Mouse (Mus musculus) layer of hippocampus, adult 8-10 months (tissue): ENCODE measurements around the gene Tspan32. TPM values are rescaled to one million over a fixed set of nuclear protein-coding genes. Genes with fewer than 3 reads are reported as not detected.

Source experiments
- DNase-seq, 2 experiments: peaks; one replicate each; pipeline ENCODE4 v3.0.0; 2022; ENCODE audit warnings: low spot score in 2 of 2
- total RNA-seq, 4 experiments: library from RNA; stranded (reverse); gene quantifications; 2 replicates each; pipeline ENCODE4 v1.2.4; 2022

Gene Tspan32
- total RNA-seq, 4 experiments from 2014 or later, result 0.70 to 0.75 TPM; not detected in 2

DNA sequence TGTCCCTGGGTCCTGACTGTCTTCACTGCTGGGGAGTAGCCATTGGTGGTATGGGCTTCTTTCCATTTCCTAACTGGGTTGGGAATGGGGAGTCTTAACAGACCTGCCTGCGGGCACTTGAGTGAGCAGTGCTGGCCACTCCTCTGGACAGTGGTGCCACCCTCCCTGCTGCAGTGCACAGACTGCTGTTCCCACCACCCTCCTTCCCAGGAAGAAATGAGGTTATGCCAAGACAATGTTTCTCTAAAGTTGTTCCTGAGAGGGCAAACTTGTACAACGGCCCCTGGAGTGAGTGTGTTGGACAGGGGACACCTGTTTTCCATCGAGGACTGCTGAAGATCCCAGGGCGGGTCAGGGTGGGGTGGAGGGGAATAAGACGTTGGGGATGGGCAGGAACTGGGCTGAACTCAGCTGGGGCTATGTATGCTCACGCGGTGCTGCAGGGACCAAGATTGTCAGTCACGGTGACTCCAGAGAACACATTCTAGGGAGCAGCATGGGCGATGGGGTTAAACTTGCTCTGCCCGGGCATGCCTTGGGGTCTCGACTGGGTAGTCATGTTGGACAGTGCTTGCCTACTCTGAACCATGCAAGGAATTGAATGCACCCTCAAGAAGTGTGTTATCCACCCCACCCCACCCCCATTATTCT is 49.2 kb downstream of the Tspan32 start:
- no peak for DNase-seq

DNA sequence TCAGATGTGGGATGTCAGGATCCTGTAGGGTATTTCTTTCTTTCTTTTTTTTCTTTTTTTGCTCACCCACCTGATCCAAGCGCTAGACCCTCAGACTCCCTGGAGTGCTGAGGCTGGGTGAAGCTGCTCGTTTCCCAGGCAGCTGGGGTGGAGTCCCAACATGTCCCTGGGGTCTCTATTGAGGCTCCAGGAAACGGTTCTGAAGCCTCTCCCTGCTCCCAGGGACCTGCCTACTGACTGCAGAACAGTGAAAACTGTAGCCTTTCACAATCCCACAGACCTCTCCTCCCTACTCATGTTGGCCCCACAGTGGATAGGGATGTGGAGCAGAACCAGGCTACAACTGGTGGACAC is 49.7 kb downstream of the Tspan32 start:
- DNase-seq, result no peak

DNA sequence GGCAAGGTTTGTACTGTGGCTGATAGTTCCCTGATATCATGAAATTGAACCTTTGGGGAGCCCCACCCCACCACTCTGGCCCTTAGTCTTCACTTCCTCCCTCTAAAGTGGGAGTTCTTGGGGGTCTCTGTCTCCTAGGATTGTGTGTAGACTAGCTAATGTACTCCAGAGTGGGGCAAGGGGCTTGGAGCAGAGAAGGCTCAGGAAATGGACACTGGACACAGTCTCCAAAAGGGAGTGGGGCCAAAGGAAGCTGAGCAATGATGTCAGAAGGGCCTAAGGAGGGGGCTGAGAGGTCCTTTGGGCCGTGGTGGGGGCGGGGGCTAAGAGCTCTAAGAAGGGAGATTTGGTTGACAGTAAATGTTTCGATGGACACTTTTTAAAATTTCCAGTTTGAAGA is 50.2 kb downstream of the Tspan32 start:
- DNase-seq, result no peak

GRCm38 (mm10) chr7:143055499-143056186 is 50.8 kb downstream of the Tspan32 start:
- DNase-seq, result no peak

DNA sequence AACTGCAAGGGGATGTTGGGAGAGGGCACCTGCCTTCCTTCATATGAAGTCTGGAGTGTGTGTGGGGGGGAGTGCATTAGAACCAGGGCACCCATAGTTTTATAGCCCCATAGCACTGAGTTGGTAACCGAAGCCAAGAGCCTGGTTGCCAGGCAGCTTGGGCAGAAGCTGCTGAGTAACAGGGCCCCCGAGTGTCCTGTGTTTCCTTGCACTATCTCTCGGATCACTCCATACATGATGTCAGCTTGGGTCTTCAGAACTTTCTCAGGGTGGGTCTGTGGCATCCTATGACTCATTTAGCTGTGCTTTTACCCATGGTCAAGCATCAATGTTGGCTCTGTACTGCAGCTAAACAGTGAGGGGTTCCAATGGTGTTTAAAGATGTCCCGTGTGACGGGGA is 52.2 kb downstream of the Tspan32 start:
- no peak for DNase-seq

DNA sequence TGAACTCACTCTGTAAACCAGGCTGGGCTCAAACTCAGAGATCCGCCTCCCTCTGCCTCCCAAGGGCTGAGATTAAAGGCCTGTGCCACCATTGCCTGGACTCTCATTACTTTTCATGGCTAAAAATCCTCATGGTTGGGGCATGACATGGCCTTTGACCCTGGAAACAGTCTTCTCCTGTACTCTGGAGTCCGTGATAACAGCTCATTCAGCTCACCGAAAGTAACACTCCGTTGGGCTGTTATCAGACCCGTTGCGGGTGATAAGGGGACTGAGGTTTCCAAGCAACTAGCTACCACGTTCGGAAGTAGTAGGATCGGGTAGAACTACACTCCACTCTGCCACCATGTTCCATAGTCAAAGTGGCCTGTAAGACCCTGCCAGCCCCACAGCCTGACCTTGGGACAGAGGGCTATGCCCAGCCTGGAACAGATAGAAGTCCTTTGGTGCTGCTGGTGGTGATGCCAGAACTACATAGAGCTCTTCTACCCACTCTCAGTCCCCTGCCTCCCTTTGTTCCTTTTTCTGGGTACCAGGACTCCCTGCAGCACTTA is 52.9 kb downstream of the Tspan32 start:
- no peak for DNase-seq

DNA sequence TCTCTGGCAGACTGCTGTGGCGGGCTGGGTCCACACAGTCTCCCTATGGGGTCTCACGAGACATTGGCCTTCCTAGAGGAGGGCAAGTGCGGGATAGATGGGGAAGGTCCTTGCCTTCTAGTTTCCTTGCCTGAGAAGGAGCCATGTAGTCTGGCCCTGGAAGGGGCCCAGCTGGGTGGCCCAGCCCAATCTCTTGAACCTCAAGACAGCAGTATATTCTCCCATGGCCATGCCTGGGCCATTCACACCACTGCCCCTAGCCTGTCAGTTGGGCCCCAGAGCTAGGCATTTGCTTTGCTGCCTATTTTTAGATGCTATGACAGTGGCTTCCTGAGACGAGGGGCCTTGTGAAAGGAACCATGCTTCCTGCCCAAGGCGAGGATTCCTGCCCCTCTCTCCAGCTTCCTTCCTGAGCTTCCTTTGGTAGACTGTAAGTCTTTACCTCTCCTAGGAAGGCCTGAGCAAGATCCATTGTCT is 53.4 kb downstream of the Tspan32 start:
- DNase-seq, result no peak

GRCm38 (mm10) chr7:143059202-143059870 is 54.5 kb downstream of the Tspan32 start:
- peak in 1 of 2 experiments; percentile 57 for DNase-seq

GRCm38 (mm10) chr7:143062704-143063103 is 57.9 kb downstream of the Tspan32 start:
- no peak for DNase-seq

DNA sequence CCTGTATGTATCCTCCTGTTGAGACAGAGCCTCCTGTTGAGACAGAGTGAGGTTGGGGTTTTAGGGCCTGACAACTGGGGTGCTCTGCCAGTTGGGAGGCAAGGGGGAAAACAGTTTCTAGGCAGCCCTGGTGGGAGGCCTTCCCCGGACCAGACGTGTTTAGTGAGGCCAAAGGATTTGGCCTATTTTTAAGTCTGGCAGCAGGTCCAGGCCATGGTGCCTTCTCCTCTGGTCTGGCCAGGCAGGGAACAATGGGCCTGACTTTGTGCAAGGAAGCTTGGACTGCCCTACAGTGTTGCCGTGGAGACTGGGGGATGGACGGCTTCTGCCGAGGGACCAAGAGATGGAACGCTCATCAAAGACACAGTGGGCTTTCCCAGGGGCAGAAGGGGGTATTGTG is 59.4 kb downstream of the Tspan32 start:
- peak; percentile 59 to 75 for DNase-seq

GRCm38 (mm10) chr7:143065692-143066091 is 60.8 kb downstream of the Tspan32 start:
- no peak for DNase-seq

DNA sequence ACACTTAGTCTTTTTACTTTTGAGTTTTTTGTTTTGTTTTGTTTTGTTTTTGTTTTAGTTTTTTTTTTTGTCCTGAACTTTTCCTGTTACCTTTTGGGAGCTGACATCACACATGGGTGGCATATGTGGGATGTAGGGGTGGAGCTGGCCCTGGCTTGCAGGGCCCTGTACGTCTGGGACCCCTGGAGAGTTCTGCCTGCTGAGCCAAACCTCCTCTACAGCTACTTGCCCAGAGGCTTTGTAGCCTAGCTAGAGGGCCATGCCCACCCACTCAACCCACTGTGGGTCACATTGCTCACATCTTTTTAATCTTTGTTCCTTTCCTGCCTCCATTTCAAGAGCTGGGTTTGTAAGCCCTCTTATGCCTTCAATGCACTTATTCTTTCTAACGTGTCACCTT is 62.6 kb downstream of the Tspan32 start:
- DNase-seq, result no peak

- DNase-seq, result no peak
Measured at GRCm38 (mm10) chr7:143067897-143068296, 63.1 kb downstream of the Tspan32 start.

- DNase-seq, result no peak
Measured at GRCm38 (mm10) chr7:143068316-143068881, 63.6 kb downstream of the Tspan32 start.

DNA sequence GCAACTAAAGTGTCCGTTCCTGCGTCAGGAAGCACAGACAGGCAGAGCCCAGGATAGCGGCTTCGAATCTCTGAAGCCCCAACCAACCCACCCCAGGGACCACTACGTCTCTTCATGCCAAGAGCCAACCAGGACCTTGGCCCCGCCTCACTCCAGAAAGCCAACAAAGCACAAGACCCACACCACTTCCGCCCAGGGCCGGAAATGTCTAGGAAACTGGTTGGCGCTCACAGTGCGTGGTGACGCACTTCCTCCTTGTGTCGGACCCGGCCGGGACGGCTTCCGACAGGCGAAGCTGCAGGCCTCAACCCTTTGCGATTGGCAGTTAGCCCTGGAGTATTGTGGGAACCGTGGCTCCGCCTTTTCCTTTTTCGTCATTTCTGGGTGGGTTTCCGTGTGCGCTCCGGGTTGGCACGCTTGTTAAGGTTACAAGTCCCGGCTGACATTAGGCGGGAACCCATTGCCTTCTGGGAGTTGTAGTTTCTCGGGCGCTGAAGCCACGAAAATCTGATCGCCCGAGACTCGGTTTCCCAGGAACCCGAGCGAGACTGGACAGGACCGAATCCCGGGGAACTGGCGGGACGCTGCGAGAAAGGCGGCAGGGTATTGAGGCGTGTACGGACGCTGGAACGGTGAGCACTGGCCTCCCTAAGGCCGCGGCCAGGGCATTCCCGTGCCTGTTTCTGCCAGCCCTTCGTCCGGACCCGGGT is 64.2 kb downstream of the Tspan32 start, which contains the start of gene Tssc4:
Tssc4 (plus strand) TSS at position 368 of the 710 bp plus-strand sequence.
- peak; percentile 99 for DNase-seq

Other genes starting within 250 kb of the Tspan32 start
- gene Th, start 73.9 kb upstream of the Tspan32 start, total RNA-seq, result under 1 TPM; 0.39 to 0.89 (median 0.53) TPM
- gene Ascl2, start 35.8 kb upstream of the Tspan32 start, total RNA-seq, result under 1 TPM; 0.27 to 0.85 (median 0.36) TPM
- 100 to 1,000 TPM; 413 to 631 (median 486) TPM for gene Cd81, start 47.7 kb downstream of the Tspan32 start, total RNA-seq
- gene Tssc4, start 64.2 kb downstream of the Tspan32 start, total RNA-seq, result 10 to 100 TPM; 34.2 to 46.9 (median 38.5) TPM
- gene Trpm5, start 89.6 kb downstream of the Tspan32 start, total RNA-seq, result under 1 TPM in 1 of 4 experiments, not detected in 3; 0.16 TPM
- gene Kcnq1, start 101.3 kb downstream of the Tspan32 start, total RNA-seq, result 1 to 10 TPM in 1 of 4 experiments, under 1 TPM in 3; 0.61 to 1.2 (median 0.83) TPM